Comparison of ENCODE assay signal across 9 mouse cellular contexts in the genomic region with DNA sequence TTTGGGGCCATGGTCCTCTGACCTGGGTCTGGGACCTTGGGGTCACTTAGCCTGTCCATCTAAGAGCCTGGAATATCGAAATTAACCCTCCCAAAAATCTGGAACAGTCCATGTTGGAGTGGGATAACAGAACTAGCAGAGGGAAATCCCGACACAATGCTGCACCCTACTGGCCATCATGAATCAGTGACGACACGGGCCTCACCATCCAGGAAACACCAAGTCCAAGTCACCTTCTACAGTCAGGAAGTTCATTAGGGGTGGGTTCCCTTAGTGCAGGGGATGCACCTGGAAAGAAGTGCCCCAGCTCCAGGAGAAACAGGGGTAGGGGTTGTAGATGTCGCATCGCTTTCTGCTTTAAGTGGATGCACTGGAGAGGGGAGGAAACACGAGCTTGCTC. TPM values are rescaled to one million over a fixed set of nuclear protein-coding genes. Genes with fewer than 3 reads are reported as not detected.
DNase-seq lines count a peak whose midpoint lies in the region; ATAC-seq lines count a peak whose summit lies in the region.
"Had no signal": no experiment of that assay in that cellular context is flagged by ENCODE, and none has a peak within 500 bp of the region (broad histone marks: within the 10 kb centered on the region; RNA-seq: fewer than 3 reads in every experiment).

No protein-coding gene starts in this region.

- WGBS in liver, embryonic 11.5 days, result 18% methylated on average over 7 of the region's 7 CpGs

- H3K9me3 ChIP-seq in liver, embryonic 11.5 days (ENCODE audit: control insufficient read depth, low read length), result no peaks in the 10 kb centered on the region
- H3K9me3 ChIP-seq: embryonic facial prominence, embryonic 15.5 days had no signal

- no peak overlapping the region for H3K27ac ChIP-seq in liver, embryonic 11.5 days (ENCODE audit: low read depth, low read length)
- H3K27ac ChIP-seq: embryonic facial prominence, embryonic 15.5 days had no signal

- H3K4me1 ChIP-seq in liver, embryonic 11.5 days (replicated peaks; ENCODE audit: control insufficient read depth, insufficient read depth, low read length), result no peaks in the 10 kb centered on the region
- H3K4me1 ChIP-seq: embryonic facial prominence, embryonic 15.5 days had no signal

- H3K36me3 ChIP-seq in liver, embryonic 11.5 days (ENCODE audit: control insufficient read depth, insufficient read depth, low read length), result no peaks in the 10 kb centered on the region
- H3K36me3 ChIP-seq: embryonic facial prominence, embryonic 15.5 days had no signal

- peak; percentile 40 for ATAC-seq in granulocyte monocyte progenitor cell, adult 5-6 weeks (replicated peaks; ENCODE audit: poor library complexity, severe bottlenecking)
- ATAC-seq in liver, embryonic 11.5 days (replicated peaks; ENCODE audit: low FRiP score), result no peak

- H3K9ac ChIP-seq in liver, embryonic 11.5 days (ENCODE audit: low read depth, low read length), result no peak overlapping the region
- H3K9ac ChIP-seq: embryonic facial prominence, embryonic 15.5 days had no signal

- no peaks in the 10 kb centered on the region for H3K27me3 ChIP-seq in liver, embryonic 11.5 days (replicated peaks; ENCODE audit: control insufficient read depth, insufficient read depth, low read length)
- H3K27me3 ChIP-seq: embryonic facial prominence, embryonic 15.5 days had no signal

- no peak overlapping the region for H3K4me3 ChIP-seq in liver, embryonic 11.5 days (ENCODE audit: low read depth, low read length)
- H3K4me3 ChIP-seq: embryonic facial prominence, embryonic 15.5 days had no signal

- no peak overlapping the region for H3K4me2 ChIP-seq in liver, embryonic 11.5 days
- H3K4me2 ChIP-seq: embryonic facial prominence, embryonic 15.5 days had no signal

- DNase-seq in urinary bladder, postnatal 25 days (ENCODE audit: low spot score), result peak; percentile 55
- no peak for DNase-seq in urinary bladder, adult 2 months (ENCODE audit: low spot score)
- peak; percentile 89 for DNase-seq in cerebellum, postnatal 14 days
- DNase-seq in kidney, adult 9 months, result peak; percentile 61
- peak; percentile 42 for DNase-seq in liver, embryonic 11.5 days (ENCODE audit: low spot score)
- peak; percentile 27 for DNase-seq in ovary, postnatal 10 days (ENCODE audit: low spot score)
- peak; percentile 31 for DNase-seq in yolk sac, embryonic 10.5 days (ENCODE audit: low spot score)

RNA-seq across cellular contexts. Expression of a gene that starts 20.7 kb away (rescaled TPM):
- polyA plus RNA-seq in urinary bladder, adult 2 months (2012; rRNA removed), result 1.0 and 1.3 TPM in 2 replicates
- not detected in 2 replicates for total RNA-seq in granulocyte monocyte progenitor cell, adult 5-6 weeks (2014; fragmentation: Nextera tagmentation)
- total RNA-seq in granulocyte monocyte progenitor cell, adult 5-6 weeks (2017), result not detected in 2 replicates
- not detected in 2 replicates for polyA plus RNA-seq in liver, embryonic 11.5 days (2014; fragmentation: Nextera tagmentation; extraction: Ambion mirVana)

RNA-seq across cellular contexts. Expression of a gene that starts 36.3 kb away (rescaled TPM):
- 19.1 and 20.6 TPM in 2 replicates for polyA plus RNA-seq in urinary bladder, adult 2 months (2012; rRNA removed)
- 10.9 and 11.5 TPM in 2 replicates for total RNA-seq in granulocyte monocyte progenitor cell, adult 5-6 weeks (2014; fragmentation: Nextera tagmentation)
- total RNA-seq in granulocyte monocyte progenitor cell, adult 5-6 weeks (2017), result 4.8 and 7.1 TPM in 2 replicates
- polyA plus RNA-seq in liver, embryonic 11.5 days (2014; fragmentation: Nextera tagmentation; extraction: Ambion mirVana), result 13.5 and 14.7 TPM in 2 replicates

RNA-seq across cellular contexts. Expression of a gene that starts 41.7 kb away (rescaled TPM):
- polyA plus RNA-seq in urinary bladder, adult 2 months (2012; rRNA removed), result 17.1 and 20.7 TPM in 2 replicates
- 7.0 and 16.3 TPM in 2 replicates for total RNA-seq in granulocyte monocyte progenitor cell, adult 5-6 weeks (2014; fragmentation: Nextera tagmentation)
- 10.6 and 13.8 TPM in 2 replicates for total RNA-seq in granulocyte monocyte progenitor cell, adult 5-6 weeks (2017)
- 17.0 and 18.9 TPM in 2 replicates for polyA plus RNA-seq in liver, embryonic 11.5 days (2014; fragmentation: Nextera tagmentation; extraction: Ambion mirVana)
